Mouse (Mus musculus) midbrain, embryonic 10.5 days (tissue): ENCODE data around the gene Nolc1. TPM values are rescaled to one million over a fixed set of nuclear protein-coding genes. Genes with fewer than 3 reads are reported as not detected.

Experiments used
- DNase-seq: peaks from one replicate; pipeline ENCODE4 v3.0.0-alpha.2; 2017; ENCODE audit warnings: low spot score
- H3K27ac ChIP-seq: fragments of 300-500 bp; sonication (generic); replicated peaks from 2 replicates; pipeline ENCODE4 v1.5.1; 2016; ENCODE audit warnings: mild to moderate bottlenecking
- H3K27me3 ChIP-seq: fragments of 300-500 bp; sonication (generic); 2 replicates; pipeline ENCODE4 v1.6.1; 2016; ENCODE audit warnings: low read depth, mild to moderate bottlenecking; ENCODE audit not compliant: poor library complexity, severe bottlenecking
- H3K36me3 ChIP-seq: fragments of 300-500 bp; sonication (generic); 2 replicates; pipeline ENCODE4 v1.6.1; 2016; ENCODE audit warnings: mild to moderate bottlenecking, moderate library complexity
- H3K4me1 ChIP-seq: fragments of 300-500 bp; sonication (generic); 2 replicates; pipeline ENCODE4 v1.6.1; 2016
- H3K4me3 ChIP-seq: fragments of 300-500 bp; sonication (generic); 2 replicates; pipeline ENCODE4 v1.5.1; 2016; ENCODE audit warnings: mild to moderate bottlenecking, moderate library complexity
- H3K9me3 ChIP-seq: fragments of 300-500 bp; sonication (generic); replicated peaks from 2 replicates; pipeline ENCODE4 v1.6.1; 2016; ENCODE audit warnings: mild to moderate bottlenecking
- WGBS: fragments of 180-500 bp; shearing (Covaris S2); methylation state at CpG from one replicate; pipeline ENCODE4 v1.1.7; 2016; 5-methylcytosine and 5-hydroxymethylcytosine counted together
- polyA plus RNA-seq: library from polyadenylated mRNA; unstranded; fragments of >200 nt; fragmentation: Nextera tagmentation; extraction: Ambion mirVana; gene quantifications from 2 replicates; pipeline ENCODE4 v1.2.1, GENCODE M21; 2016

The Nolc1 gene
- polyA plus RNA-seq, 1 experiment from 2014 or later: 141 TPM

DNA sequence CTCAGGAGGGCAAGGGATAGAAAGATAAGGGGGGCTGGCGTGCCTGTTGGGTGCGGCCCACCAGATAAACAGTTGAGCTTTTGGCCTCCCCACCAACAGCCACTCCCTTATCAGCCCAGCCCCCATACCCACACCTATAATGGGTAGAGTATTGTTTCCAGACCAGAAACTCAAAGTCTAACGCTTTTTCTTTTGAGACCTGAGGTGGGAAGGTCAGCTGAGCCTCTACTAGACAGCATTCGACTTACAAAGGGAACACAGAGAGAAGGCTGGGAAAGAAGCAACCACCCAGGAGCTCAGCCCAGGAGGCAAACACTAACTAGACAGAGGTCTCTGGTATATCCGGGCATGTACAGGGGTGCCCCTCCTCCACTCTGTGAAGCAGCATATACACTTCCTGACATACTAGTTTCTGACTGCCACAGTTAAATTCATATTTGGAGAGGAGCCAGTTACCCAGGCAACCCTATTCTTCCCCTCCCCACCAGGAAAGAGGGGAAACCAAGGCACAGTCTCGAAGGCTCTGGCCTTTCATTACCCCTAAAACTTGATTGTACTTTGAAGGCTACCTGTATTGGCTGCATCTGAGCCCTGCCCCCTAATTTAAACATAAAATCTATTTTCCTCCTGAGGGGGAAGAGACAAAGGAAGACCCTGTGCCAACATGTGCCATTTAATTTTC, 38.3 kb upstream of the Nolc1 start:
- Histone ChIP-seq H3K4me1 (peaks cover 63% of the 10 kb centered on the region), H3K27ac (peak overlapping the region; percentile 98), H3K9me3 (no peaks in the 10 kb centered on the region), H3K36me3 (peaks cover 48% of the 10 kb centered on the region), H3K4me3 (peak overlapping the region; percentile 98), H3K27me3 (no peaks in the 10 kb centered on the region)
- 18% methylated on average over 6 of the region's 6 CpGs for WGBS
- no peak for DNase-seq

DNA sequence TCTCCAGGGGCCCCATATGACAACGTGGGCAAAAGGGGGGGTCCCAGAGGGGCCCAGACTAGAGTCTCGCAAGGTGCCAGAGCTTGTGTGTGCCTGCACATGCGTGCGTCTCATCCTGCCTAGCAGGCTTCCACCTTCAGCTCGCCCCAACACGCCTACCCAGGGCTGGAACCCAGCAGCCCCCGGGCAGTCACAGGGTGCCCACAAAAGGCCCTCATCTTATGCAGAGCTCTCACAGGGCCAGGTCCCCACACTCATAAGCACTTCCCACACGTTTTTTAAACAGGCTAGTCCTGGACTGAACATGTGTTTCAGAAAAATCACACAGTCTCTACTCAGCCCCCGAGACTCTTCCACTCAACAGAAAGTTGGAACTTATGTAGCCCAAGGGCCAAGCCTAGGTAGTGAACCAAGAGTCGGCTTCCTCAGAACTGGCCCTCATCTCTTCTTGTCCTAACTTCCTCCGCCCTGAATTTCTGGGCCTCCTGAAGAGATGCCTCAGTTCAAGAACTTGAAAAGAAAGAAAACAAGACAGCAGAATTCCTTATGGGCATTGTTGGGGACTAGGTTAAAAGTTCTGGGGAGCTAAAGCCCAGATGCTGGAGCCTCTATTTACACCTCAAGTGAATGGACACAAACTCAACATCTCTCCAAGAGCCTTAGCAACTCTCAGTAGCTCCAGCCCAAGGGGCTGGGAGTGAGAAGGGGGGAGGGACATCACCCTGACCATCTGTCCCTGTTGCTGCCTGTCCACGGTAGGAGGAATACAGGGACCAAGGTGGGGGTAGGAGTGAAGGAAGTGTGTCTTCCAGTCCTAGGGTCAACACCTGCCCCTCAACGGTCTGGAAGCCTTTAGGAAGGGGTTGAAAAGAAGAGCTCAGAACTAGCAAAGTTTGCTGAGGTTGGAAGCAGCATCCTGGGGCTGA, 37.5 kb upstream of the Nolc1 start:
- Histone ChIP-seq H3K27me3 (no peaks in the 10 kb centered on the region), H3K4me3 (peak overlapping the region; percentile 98), H3K27ac (peak overlapping the region; percentile 98), H3K36me3 (peaks cover 40% of the 10 kb centered on the region), H3K4me1 (peaks cover 68% of the 10 kb centered on the region), H3K9me3 (no peaks in the 10 kb centered on the region)
- WGBS: 24% methylated on average over 13 of the region's 13 CpGs
- no peak for DNase-seq

DNA sequence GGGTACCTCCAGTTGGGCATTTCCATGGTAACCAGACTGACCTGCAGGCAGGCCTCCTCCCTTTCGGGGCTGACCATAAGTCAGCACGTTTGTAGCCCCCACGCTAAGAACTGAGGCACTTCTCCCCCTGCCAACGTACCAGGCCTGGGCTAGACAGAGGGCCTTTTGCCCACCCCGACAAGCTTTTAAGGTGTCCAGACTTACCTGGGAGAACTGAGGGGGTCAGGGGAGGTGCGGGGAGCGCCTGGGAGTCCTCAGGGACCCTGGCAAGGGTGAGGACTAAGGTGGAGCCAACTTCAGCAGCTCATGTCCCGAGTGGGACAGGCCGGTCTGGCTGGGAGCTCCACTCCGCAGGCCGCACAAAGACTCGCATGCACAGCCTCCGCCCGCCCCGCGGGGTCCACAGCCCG, 36.8 kb upstream of the Nolc1 start:
- Histone ChIP-seq H3K4me3 (peak overlapping the region; percentile 98), H3K4me1 (peaks cover 75% of the 10 kb centered on the region), H3K9me3 (no peaks in the 10 kb centered on the region), H3K27me3 (no peaks in the 10 kb centered on the region), H3K27ac (peak overlapping the region; percentile 98), H3K36me3 (peaks cover 33% of the 10 kb centered on the region)
- 0% methylated on average over 17 of the region's 17 CpGs for WGBS
- DNase-seq: peak; percentile 61

DNA sequence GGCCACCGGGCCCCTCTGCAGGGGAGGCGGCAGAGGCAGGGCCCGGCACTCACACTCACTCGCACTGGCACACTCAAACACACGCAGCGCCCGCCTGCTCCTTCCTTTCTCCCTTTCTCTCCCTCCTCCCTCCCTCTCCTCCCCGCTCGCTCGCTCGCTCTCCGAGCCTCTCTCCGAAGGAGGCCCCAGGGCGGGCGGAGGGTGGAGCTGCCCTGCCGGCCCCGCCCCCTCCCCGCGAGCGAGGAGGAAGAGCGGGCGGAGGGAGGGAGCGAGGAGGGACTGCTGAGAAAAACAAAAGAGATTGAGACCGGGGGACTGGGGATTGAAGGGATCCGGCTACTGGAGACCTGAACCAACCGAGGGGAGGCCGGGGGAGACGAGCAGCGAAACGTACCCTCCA, 36.2 kb upstream of the Nolc1 start:
- Histone ChIP-seq H3K4me3 (peak overlapping the region; percentile 98), H3K4me1 (peaks cover 81% of the 10 kb centered on the region), H3K9me3 (no peaks in the 10 kb centered on the region), H3K27me3 (no peaks in the 10 kb centered on the region), H3K27ac (peak overlapping the region; percentile 98), H3K36me3 (peaks cover 27% of the 10 kb centered on the region)
- DNase-seq: peak; percentile 93
- 1% methylated on average over 28 of the region's 30 CpGs for WGBS

DNA sequence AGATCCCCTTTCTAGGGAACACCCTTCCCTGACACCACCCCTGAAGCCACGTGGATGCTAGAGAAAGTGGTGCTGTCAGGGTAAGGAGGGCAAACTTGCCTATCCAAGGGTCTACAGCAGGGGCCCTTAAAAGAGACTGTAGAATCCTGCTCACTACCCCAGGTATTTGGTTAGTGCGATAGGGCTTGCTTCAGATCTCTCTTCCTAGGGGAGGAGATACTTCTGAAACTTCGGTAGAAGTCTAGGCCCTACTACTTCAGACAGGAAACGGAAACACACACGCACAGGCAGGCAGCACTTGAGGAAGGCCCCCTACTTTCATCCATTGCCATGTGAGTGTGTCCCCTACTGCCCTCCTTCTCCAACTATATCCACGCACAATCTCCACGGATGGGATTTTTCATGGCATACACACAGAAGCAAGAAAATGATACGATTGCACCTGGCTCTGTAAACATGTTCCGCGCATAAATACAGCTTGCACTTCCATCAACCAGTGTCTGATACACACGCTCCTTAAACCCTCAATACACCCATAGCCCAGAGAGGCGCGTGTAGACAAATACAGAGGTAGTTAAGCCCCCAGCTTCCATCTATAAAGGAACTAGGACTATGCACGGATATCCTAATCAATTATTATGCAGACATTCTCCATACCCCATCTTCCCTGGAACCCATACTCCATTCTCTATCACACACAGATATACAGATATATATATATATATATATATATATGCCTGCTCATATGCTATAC, 35.3 kb upstream of the Nolc1 start:
- peaks cover 83% of the 10 kb centered on the region for H3K4me1 ChIP-seq
- DNase-seq: no peak
- H3K4me3 ChIP-seq: peak overlapping the region; percentile 98
- H3K27me3 ChIP-seq: no peaks in the 10 kb centered on the region
- WGBS: 39% methylated on average over 14 of the region's 14 CpGs
- peaks cover 19% of the 10 kb centered on the region for H3K36me3 ChIP-seq
- H3K27ac ChIP-seq: peak overlapping the region; percentile 98
- no peaks in the 10 kb centered on the region for H3K9me3 ChIP-seq

DNA sequence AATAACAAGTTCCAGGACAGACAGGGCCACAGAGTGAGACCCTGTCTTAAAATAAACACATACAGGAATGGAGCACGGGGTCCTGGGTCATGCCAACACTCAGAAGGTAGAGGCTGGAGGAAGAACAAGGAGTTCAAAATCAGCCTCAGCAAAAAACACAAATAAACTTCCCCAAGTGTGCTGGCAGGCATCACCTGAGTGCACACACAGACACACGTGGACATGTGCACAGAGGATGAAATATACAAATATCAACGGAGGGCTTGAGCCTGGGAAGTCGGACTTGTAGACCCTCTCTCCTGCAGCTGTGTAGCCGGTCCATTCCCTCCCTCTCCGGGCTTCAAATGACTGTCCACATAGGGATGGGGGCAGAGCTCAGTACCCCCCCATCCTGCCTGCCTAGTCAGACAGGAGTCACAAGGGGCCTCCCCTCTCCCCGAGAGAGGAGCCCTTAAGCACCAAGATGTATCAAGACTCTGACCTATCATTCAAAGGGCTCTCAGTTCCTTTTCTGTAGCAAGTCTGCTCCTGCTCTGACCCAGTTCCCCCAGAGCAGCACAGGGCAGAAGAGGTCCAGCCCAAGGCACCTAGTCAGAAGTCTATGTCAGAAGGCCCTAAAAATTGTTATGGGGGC, 34.2 kb upstream of the Nolc1 start:
- H3K4me1 ChIP-seq: peaks cover 88% of the 10 kb centered on the region
- 24% methylated on average over 7 of the region's 7 CpGs for WGBS
- peak overlapping the region; percentile 96 for H3K27ac ChIP-seq
- H3K27me3 ChIP-seq: no peaks in the 10 kb centered on the region
- H3K4me3 ChIP-seq: peak overlapping the region; percentile 92
- peaks cover 8% of the 10 kb centered on the region for H3K36me3 ChIP-seq
- no peak for DNase-seq
- no peaks in the 10 kb centered on the region for H3K9me3 ChIP-seq

DNA sequence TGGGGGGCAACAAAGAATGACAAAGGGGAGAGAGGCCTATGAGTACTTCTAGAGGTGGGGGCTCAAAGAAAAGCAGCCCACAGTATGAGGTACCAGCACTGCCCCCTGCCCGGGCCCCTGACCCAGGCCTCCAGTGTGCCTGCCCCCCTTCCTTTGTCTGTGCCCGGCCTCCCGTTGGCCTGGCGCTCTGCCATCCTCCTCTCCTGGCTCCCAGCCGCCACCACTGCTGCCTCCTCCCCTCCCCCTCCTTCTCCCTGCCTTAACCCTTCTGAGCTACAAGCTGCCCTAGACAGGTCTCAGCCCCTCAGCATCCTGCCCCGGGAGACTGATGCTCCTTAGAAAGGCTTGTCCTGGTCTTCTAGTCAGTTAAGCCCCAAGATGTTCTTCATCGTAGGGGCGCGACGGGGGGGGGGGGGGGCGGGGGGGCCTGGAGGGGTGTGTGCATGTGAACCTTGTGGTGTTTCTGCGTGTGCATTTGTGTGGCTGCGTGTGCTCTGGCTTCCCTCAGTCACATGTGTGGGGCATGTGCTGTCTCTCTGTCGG, 33.7 kb upstream of the Nolc1 start:
- H3K4me1 ChIP-seq: peaks cover 88% of the 10 kb centered on the region
- H3K4me3 ChIP-seq: peak overlapping the region; percentile 92
- under 1% methylated on average over 13 of the region's 14 CpGs for WGBS
- peak overlapping the region; percentile 96 for H3K27ac ChIP-seq
- DNase-seq: peak; percentile 80
- H3K36me3 ChIP-seq: peaks cover 2% of the 10 kb centered on the region
- H3K27me3 ChIP-seq: no peaks in the 10 kb centered on the region
- H3K9me3 ChIP-seq: no peaks in the 10 kb centered on the region

DNA sequence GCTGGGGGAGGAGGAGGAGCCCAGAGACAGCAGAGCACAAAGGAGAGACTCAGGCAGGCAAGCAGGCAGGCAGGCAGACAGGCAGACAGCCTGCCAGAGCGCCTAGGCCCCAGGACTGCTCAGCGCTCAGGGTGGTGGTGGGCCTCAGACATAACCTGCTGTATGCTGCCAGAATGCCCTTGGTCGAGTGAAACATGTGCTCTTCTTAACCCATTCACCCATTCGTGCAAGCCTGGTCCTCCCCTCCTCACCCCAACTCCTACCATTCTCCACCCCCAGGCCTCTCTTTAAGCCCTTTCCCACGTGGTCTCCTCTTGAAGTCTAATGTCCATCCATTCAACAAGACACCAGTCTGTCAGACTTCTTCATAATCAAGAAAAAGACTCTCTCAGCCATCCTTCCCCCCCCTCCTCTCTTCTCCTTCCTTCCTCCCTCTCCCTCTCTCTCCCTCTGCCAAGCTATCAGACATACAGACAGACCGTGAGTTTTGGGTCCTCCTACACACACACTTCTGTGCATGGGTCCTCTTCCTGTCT, 33.1 kb upstream of the Nolc1 start:
- no peaks in the 10 kb centered on the region for H3K9me3 ChIP-seq
- H3K27ac ChIP-seq: peak overlapping the region; percentile 96
- 10% methylated on average over 6 of the region's 6 CpGs for WGBS
- H3K4me1 ChIP-seq: peaks cover 84% of the 10 kb centered on the region
- peak; percentile 74 for DNase-seq
- H3K36me3 ChIP-seq: no peaks in the 10 kb centered on the region
- no peaks in the 10 kb centered on the region for H3K27me3 ChIP-seq
- peak overlapping the region; percentile 92 for H3K4me3 ChIP-seq

DNA sequence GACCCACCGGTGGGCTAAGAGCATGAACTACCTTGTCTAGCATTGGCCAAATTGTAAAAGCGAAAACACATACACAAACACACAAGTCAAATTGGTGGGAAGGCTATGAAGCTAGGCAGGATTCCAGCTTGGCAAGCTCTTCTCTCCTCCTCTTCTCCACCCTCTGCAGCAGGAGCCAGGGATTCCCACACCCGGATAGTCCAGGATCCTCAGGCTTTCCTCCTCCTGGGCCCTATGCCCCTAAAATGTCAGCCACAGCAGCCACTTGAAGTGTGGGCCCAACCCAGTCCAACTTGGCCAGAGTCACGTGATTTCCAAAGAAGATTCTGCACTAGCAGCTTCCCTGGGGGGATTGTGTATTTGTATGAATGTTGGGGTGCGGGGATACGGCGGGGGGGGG, 32.3 kb upstream of the Nolc1 start:
- Histone ChIP-seq H3K27ac (peak overlapping the region; percentile 96), H3K4me1 (peaks cover 76% of the 10 kb centered on the region), H3K27me3 (no peaks in the 10 kb centered on the region), H3K4me3 (peak overlapping the region; percentile 92), H3K36me3 (no peaks in the 10 kb centered on the region), H3K9me3 (no peaks in the 10 kb centered on the region)
- no peak for DNase-seq
- WGBS: 74% methylated on average over 7 of the region's 7 CpGs

DNA sequence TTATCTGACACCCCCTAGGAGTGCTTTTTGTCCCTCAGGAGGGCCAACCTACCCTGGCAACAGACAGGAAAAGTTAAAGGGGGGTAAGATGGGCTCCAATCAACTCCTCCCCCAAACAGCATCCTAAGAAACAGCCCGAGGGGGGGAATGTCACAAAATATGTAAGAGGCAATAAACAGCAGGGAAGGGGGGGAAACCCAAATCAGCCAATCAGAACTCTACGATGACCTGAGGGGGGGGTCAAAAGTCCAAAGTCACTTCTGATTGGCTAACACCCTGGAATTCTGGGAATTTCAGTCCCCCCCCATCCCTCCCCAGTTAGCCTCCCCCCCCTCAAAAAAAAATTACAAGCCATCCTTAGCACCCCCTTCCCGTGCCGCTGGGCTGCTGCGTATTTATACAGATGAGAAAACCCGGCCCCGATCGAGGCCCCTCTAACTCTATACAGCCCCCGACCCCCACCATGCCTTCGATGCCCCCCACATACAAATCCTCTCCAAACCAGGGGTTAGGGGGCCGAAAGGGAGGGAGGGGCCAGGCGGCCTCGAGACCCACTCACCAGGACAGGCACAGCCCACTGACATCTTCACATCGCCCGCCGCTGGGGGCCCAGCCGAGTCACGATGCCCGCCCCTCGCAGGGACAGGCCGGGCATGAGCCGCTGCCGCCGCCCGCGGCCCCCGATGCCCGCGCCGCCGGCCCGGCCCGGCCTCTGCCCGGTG, 31.2 kb upstream of the Nolc1 start, which contains the start of gene Pprc1:
Gene Pprc1, plus strand, starts transcription at position 616 of the 722 bp plus-strand sequence.
- Histone ChIP-seq H3K4me3 (peak within 1 kb of the TSS; percentile 92), H3K36me3 (no peaks in the 10 kb centered on the region), H3K27me3 (no peaks in the 10 kb centered on the region), H3K9me3 (no peaks in the 10 kb centered on the region), H3K27ac (peak within 1 kb of the TSS; percentile 96), H3K4me1 (peaks cover 71% of the 10 kb centered on the region)
- 1% methylated on average over 34 of the region's 34 CpGs for WGBS
- DNase-seq: peak; percentile 36

DNA sequence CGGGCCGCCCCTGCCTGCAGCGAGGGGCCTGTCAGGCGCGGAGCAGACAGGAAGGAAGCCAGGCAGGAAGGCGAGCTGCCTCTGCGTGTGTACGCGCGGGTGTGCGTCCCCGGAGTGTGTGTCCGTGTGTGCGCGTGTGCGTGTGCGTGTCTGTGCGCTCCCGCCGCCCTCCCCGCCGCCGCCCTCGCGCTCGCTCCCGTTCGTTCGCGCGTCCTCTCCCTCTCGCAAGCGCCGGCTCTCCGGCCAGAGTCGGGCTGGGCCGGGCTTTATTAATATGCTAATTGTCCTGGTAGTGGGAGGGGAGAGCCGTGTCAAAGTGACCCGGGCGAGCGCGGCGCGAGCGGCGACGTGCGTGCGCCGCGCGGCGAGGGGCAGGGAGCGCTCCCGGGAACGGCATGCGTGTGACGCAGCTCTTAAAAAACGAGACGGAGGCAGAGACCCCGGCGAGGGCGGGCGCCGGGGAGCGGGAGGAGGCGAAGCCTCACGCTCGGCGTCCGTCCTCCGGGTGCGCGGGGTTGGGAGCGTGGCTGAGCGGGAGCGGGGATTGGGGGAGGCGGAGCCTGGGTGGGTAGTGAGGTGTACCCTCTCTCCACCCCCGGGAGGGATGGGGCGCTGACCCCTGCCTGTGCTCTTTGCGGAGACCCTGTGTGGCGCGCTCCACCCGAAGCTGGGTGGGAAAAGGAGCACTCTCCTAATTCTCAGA, 30.5 kb upstream of the Nolc1 start, which contains the start of gene Ldb1:
Gene Ldb1, minus strand, starts transcription at position 222 of the 703 bp plus-strand sequence.
- H3K4me3 ChIP-seq: peak within 1 kb of the TSS; percentile 92
- no peaks in the 10 kb centered on the region for H3K27me3 ChIP-seq
- no peaks in the 10 kb centered on the region for H3K9me3 ChIP-seq
- peak within 1 kb of the TSS; percentile 96 for H3K27ac ChIP-seq
- peak; percentile 91 for DNase-seq
- peaks cover 64% of the 10 kb centered on the region for H3K4me1 ChIP-seq
- H3K36me3 ChIP-seq: no peaks in the 10 kb centered on the region
- WGBS: under 1% methylated on average over 79 of the region's 84 CpGs
